Mouse (Mus musculus) monocyte, adult 2 months (primary cell): ENCODE data around the gene Zfp239.
"Not testable (repeated sequence)": the region's sequence is repeated elsewhere in the genome, so short reads cannot be mapped to it uniquely, and the experiment has no call there.

Experiments used
- DNase-seq, 2 experiments: peaks; one replicate each; pipeline ENCODE4 v3.0.0; 2022; ENCODE audit warnings: low spot score in 2 of 2, low read depth in 1 of 2

Zfp239 gene

GRCm38 (mm10) chr6:117861848-117862247 lies at the start of gene Zfp239:
TSS of gene Zfp239 (plus strand) at chr6:117862100.
- DNase-seq = no peak

- no peak for DNase-seq
Observed at GRCm38 (mm10) chr6:117814681-117815080, 47.2 kb upstream of the Zfp239 start.

GRCm38 (mm10) chr6:117817108-117817541 lies 44.8 kb upstream of the Zfp239 start:
- no peak for DNase-seq

GRCm38 (mm10) chr6:117820327-117820726 lies 41.6 kb upstream of the Zfp239 start:
- DNase-seq = no peak

GRCm38 (mm10) chr6:117825369-117825768 lies 36.5 kb upstream of the Zfp239 start:
- DNase-seq = peak in 1 of 2 experiments; percentile 21

DNA sequence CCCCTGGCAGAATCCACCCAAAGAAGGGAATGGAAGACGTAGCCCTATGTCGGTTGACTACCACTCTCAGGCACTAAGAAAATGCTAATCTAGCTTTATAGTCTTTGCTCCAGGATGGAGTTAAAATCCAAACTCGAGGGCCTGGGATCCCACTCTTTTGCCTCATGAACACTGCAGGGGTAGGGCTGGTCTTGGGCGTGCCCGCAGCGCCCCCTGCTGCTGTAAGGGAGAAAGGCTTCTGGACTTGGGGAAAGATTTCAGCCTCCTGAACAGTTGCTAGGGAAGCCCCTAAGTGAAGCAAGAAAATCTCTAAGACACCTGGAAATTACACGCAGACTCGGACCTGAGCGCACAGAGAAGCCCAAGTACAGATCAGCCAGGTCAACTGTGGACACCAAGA lies 33.6 kb upstream of the Zfp239 start:
- peak in 1 of 2 experiments; percentile 10 for DNase-seq

GRCm38 (mm10) chr6:117840686-117841510 lies 21.0 kb upstream of the Zfp239 start, which contains the start of gene Zfp637:
TSS of gene Zfp637 (plus strand) at chr6:117841180.
- DNase-seq = peak in 1 of 2 experiments; percentile 46

GRCm38 (mm10) chr6:117841511-117841955 lies 20.4 kb upstream of the Zfp239 start:
- no peak for DNase-seq

- DNase-seq = no peak
Observed at GRCm38 (mm10) chr6:117844597-117844996, 17.3 kb upstream of the Zfp239 start.

- not testable (repeated sequence) for DNase-seq
Observed at GRCm38 (mm10) chr6:117846671-117847070, 15.2 kb upstream of the Zfp239 start.

DNA sequence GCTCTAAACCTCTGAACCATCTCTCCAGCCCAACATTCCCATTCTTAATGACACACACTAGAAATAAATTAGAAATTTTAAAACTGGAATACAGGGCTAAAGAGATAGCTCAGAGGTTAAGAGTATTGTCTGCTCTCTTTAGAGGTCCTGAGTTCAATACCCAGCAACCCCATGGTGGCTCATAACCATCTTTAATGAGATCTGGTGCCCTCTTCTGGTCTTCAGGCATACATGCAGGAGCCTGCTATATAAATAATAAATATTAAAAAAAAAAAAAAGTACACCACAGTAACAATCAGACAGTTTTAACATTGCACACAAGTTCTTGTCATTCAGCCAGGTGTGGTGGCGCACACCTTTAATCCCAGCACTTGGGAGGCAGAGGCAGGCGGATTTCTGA lies 14.1 kb upstream of the Zfp239 start:
- DNase-seq = no peak

- DNase-seq = no peak
Observed at GRCm38 (mm10) chr6:117848577-117848976, 13.3 kb upstream of the Zfp239 start.

- no peak for DNase-seq
Observed at GRCm38 (mm10) chr6:117851747-117852146, 10.2 kb upstream of the Zfp239 start.

DNA sequence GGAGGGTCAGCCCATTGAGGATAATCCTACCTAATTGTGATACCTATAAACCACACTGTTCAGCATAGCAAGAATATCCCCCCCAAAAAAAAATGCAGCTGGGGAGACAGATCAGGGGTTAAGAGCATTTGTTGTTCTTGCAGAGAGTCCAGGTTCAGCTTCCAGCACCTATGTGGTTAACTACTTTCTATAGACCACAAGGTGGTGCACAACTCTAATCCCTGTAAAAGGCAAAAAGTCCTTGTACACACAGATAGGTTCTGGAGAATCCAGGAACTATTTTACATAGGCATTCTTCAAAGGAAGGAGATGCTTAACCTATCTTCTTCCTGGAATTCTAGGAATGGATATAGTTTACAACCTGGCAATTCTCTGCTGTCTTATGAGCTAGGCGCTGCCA lies 3.9 kb upstream of the Zfp239 start:
- no peak for DNase-seq

- DNase-seq = no peak
Observed at GRCm38 (mm10) chr6:117862465-117862864, 565 bp downstream of the Zfp239 start.

DNA sequence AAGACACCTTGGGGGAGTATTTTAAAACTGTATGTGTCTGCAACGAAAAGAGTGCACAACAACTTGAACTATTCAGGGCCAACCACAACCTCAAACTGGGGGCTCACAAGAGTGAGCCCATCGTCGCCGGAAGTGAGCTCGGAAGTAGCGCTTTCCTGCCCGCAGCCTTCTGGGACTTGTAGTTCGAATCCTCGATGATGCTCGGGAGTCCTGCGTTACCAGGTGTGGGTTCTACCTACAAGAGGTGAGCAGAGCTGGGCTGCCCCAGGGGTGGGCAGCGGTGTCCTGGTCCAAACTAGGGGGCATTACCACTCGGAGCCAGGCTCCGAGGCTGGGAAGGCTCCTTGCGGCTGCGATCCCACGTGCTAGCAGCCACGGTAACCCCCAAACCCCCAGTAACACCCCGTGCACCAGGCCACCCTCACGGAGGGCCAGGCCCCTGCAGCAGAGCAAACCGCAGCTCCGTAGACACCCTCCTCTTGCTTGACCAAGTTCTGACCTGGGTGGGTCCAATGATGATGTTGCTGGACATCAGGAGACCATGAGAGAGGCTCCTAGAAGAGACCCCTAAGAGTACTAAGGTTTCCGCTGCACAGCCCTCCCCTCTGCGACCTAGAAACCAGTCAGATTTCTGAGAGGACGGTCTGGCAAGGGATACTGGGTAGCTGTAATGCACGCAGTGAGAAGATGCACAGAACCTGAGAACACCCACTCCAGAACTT lies 1.2 kb downstream of the Zfp239 start:
- no peak for DNase-seq

DNA sequence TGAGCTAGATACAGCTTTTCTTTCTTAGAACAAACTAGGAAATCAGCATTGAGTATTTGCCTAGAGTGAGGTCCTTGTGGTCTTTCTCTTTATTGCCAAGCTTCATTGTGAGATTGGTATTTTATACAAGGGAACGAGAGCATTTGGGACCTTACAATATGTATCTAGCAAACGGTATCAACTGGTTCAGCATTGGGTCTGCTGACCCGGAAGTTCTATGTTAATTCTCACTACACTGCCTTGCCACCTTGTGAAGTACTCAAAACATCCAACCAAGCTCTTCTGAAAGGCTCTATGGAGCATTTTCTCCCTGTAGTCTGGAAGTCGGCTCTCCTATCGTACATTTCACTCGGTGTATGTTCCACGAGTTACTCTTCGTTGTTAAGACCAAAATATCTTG lies 1.9 kb downstream of the Zfp239 start:
- DNase-seq = no peak

DNA sequence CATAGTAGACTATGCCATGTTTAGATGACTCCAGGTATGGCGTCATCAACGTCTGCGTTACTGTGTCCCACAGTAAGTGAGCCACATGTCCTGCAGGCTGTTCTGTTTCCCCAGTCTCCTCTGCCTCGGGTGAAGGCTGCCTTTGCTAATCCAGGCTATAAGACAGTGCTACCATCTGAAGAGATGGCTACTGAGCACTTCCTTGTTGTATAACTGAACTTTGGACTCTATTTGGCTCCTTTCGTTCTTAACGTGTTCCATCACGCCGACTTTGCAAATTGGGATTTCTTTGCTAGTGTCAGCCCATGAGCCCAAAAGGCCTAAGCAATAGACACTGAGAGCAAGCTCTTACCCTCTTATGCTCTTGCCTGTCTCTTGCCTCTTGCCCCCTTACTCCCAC lies 6.3 kb downstream of the Zfp239 start:
- DNase-seq = no peak

DNA sequence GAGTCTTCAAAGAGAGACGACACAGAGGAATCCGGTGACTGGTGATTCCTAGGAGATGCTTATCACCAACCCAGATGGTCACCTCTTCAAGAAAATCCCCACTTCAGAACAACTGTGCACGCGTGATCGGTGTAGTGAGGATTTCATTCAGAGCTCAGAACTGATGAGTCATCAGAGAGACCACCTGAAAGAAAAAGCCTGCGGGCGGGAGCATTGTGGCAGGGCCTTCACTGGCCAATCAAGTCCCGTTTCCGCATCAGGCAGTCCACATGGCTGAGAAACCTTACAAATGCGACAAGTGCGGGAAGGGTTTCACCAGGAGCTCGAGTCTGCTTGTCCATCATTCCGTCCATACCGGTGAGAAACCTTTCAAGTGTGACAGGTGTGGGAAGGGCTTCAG lies 9.1 kb downstream of the Zfp239 start:
- no peak for DNase-seq

DNA sequence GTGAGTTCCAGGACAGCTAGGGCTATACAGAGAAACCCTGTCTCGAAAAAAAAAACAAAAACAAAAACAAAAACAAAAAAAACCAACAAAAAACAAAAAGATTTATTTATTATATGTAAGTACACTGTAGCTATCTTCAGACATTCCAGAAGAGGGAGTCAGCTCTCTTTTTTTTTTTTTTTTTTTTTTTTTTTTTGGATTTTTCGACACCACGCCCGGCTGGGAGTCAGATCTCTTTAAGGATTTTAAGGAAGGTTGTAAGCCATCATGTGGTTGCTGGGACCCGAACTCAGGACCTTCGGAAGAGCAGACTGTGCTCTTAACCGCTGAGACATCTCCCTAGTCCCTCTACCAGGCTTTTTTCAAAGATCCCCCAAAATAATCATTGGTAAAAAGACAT lies 11.6 kb downstream of the Zfp239 start:
- DNase-seq = not testable (repeated sequence)

- no peak for DNase-seq
Observed at GRCm38 (mm10) chr6:117874621-117875281, 12.9 kb downstream of the Zfp239 start.
